Mouse (Mus musculus): ENCODE measurements around the gene Nkx3-2.

- no peak for TF ChIP-seq MAFK (IDR thresholded peaks at IDR 0.05; ENCODE audit: insufficient read depth, low read depth, low read length)
- TF ChIP-seq ZNF384 (IDR thresholded peaks at IDR 0.05; ENCODE audit: low read depth, low read length) = no peak
- TF ChIP-seq CHD2 (IDR thresholded peaks at IDR 0.05; ENCODE audit: low read depth, low read length) = no peak
- TF ChIP-seq HCFC1 (IDR thresholded peaks at IDR 0.05; ENCODE audit: borderline replicate concordance, insufficient read depth, low read length) = no peak
- TF ChIP-seq ZC3H11A (IDR thresholded peaks at IDR 0.05; ENCODE audit: borderline replicate concordance, low read depth, low read length) = no peak
Observed at GRCm38 (mm10) chr5:41754836-41755235, 9.5 kb downstream of the Nkx3-2 start.
